Mouse (Mus musculus): ENCODE results near the gene Zbtb49.

DNA sequence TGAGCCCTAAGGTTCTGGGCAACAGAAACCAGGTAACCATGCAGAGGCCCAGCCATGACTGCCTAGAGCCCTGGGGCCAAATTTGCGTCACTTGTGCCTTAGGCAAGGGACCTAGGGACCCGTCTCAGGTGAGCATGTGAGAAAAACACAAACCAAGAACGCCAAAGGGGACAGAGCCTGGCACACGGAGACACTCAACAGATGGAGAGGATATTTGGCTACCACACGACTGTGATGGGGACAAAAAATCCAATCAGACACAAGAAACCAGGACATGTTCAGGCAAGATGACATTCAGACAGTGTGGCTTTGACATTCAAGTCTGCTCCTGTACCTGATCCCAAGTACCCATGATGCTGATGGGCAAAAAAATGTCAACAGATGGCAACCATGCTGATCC lies 66.6 kb downstream of the Zbtb49 start:
- TF ChIP-seq FLI1 (IDR thresholded peaks at IDR 0.05; ENCODE audit: low read length) (no peak), GATA1 (IDR thresholded peaks at IDR 0.05; ENCODE audit: borderline replicate concordance, low read length) (no peak)
